Mouse (Mus musculus) brain, adult 2 months (tissue): ENCODE results near the gene 4933411K16Rik.

ENCODE experiments used
- DNase-seq: peaks from one replicate; pipeline ENCODE4 v3.0.0; 2011; ENCODE audit warnings: low read depth, low spot score

Gene 4933411K16Rik

GRCm38 (mm10) chr19:42051948-42052347 is at the start of gene 4933411K16Rik:
4933411K16Rik (plus strand) TSS chr19:42052248.
- DNase-seq: no peak

DNA sequence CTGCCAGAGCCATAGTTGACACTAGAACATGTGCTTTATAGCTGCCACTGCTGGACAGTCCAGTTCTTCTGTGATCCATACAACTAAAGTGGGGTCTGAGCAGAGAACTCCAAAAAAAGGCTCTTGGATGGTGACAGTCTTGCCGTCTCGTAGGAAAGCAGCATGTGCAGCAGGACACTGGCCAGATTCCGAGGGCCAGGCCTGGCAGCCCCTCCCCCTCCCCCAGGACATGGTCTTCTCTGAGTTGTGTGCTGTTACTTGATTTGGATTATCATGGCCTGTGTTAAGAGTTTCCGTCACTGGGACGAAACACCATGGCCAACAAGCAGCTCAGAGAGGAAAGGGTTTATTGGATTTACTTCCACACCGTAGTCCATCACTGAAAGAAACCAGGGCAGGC is 47.8 kb upstream of the 4933411K16Rik start:
- DNase-seq: no peak

DNA sequence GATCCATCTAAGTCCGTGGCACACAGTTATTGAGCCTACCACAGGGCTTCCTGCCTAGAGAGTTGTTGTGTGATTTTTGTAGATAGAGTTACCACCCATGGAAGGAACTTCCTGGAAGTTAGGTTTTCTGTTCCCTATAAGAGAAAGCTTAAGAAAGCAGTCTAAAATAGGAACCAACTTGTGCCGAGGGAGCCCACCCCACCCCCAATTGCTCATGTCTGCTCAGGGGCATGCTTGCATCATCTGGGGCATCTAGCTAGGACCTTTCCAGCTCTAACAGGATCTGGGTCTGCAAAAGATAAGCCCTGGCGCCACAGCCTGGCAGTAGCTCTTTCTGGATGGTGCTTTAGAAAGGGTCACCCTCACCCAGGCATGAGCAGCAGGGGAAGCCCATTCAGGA is 46.4 kb upstream of the 4933411K16Rik start:
- DNase-seq: no peak

GRCm38 (mm10) chr19:42006568-42006967 is 45.5 kb upstream of the 4933411K16Rik start:
- DNase-seq: no peak

DNA sequence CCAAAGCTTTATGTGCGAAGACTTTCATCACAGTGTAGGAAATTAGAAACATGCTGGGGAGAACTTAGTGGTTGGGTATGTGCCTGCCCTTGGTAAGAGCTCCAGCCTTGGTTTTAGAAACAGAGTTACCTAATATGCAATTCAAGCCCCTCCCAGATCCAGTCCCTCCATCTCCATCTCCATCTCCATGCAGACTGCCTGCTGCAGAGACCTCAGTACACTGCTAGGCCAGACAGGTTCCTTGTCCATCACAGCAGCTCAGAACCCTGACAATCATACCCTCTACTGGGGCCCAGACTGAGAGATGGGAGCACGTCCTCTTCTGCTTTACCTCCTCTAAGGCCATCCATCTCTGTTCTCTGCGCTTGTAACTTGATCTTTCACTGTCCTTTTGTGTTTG is 43.5 kb upstream of the 4933411K16Rik start:
- no peak for DNase-seq

- DNase-seq: peak; percentile 35
Observed at GRCm38 (mm10) chr19:42009067-42009466, 43.0 kb upstream of the 4933411K16Rik start.

- DNase-seq: no peak
Observed at GRCm38 (mm10) chr19:42010436-42010835, 41.6 kb upstream of the 4933411K16Rik start.

DNA sequence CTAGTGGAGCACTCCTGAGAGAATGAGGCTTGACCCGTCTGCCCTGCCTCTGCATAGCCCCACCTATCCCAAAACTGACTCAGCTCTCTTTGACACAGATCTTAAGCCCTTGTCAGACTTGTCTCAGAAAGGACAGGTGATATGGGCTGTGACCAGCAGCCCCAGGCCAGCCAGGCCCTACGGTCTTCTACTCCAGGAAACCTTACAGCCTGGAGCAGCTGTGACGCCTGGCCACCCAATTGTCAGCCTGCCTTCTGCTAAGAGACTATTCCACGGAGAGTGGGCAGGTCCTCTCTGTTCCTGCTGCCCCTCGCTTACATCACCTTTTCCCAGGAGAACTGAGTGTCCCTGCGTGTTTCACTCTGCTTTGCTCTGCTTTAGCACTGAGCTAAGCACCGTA is 40.9 kb upstream of the 4933411K16Rik start:
- no peak for DNase-seq

GRCm38 (mm10) chr19:42014231-42014825 is 37.7 kb upstream of the 4933411K16Rik start:
- DNase-seq: no peak

DNA sequence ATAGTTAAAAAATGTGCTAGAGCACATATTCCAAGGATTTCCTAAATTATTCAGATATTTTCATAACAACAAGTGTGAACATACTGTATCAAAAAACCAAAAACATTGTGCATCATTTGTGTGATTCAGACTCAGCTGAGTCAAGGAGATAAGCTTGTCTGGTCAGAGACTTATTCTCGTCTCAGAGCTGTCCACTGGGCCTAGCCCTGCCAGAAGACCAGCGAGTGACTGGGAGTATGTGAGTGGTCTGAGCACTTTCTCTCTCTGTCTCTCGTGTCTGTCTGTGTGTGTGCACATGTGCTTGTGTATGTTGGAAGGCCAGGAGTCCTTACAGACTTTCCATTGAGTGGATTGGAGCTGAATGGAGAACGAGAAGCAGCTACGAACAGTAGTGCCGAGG is 37.0 kb upstream of the 4933411K16Rik start:
- no peak for DNase-seq

DNA sequence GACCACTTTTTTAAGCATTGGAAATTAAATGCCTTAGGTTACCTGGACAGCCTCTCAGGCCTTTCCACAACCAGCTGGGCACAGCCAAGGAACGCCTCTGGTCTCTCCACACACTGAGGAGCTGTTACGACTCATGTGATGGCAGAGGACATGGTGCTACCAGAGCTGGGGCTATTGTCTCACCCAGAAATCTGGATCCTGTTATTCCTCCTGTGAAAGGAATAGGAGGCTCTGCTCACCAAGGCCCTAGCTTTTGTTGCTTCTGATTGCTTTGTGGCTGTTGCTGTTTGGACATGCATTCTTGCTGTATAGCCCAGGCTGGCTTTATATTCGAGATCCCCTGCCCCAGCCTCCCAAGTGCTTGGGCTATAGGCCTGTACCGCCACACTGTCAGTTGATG is 35.8 kb upstream of the 4933411K16Rik start:
- no peak for DNase-seq

GRCm38 (mm10) chr19:42016840-42017239 is 35.2 kb upstream of the 4933411K16Rik start:
- peak; percentile 90 for DNase-seq

DNA sequence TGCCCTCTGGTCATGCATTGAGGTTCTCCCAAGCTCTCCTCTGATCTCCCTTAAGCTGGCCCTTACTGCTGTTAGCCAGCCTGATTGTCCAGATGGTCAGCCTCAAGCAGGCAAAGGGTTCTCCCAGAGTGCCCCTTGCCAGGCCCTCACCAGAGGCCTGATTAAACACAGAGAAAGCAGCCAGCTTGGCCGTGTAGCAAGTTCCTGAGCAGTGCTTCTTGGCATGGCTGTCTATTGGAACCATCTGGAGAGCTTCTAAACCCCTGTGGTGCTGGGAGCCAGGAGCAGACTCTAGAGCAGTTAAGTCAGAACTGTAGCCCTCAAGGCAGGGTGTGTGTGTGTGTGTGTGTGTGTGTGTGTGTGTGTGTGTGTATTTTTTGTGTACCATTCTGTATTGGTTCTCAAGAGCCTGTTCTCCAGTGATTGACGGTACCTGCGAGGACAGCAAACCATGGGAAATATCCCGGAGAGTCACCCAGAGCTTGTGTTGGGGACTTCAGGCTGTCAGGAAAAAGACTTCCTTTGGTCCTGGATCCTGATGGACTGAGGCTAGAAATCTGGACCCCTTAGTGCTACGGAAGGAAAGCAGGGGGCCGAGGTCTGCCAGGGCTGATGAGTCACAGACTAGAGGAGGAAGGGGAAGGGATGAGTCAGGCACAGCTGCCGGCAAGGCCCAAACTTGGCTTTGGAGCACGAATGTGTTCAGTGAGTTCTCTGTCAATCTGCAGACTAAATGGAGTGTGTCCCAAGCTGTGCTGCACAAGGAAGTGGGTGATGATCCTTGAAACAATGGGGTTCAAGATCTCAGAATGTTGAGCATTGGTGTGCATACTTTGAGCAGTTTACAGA is 34.4 kb upstream of the 4933411K16Rik start:
- DNase-seq: peak; percentile 98

- DNase-seq: no peak
Observed at GRCm38 (mm10) chr19:42019011-42019522, 33.0 kb upstream of the 4933411K16Rik start.

DNA sequence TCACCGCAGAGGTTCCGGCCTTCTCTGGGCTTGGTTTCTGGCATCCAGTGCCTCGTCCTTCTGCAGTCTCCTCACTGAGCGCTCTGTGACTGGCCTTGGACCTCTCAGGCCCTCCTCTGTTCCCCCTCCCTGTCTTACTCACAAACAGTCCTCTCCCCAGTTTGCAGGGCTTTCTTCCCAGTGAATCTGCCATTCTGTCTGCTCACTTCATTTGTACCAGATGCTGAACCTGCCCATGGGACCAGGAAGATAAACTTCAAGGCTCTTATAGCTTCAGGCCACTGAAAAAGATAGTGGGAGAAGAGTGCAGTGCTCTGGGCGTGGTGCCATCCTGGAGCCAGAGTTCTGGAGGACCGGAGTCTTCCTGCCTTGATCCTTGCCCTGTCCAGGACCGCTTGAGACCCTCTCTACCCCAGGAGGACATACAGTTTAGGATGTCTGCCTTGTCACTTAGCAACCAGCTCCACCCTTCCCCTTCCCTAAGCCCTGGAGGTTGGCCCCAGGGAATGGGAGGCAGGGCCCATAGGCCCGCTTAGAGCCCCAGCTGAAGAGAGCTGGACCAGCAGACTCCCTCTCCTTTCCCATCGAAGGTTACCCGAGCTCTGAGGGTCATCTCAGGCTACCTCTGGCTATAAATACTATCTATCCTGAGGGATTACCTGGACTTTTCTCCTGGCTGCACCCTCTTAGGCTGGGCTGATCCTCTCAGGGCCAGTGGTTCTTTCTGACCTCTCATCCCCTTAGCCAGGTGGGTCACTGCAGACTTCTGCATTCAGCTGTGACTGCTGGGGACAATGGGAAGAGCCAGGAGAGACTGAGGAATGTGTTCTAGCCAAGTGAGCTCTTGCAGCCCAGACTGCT is 30.1 kb upstream of the 4933411K16Rik start:
- DNase-seq: no peak

GRCm38 (mm10) chr19:42022542-42022848 is 29.6 kb upstream of the 4933411K16Rik start:
- no peak for DNase-seq

- DNase-seq: peak; percentile 89
Observed at GRCm38 (mm10) chr19:42026158-42026557, 25.9 kb upstream of the 4933411K16Rik start.

DNA sequence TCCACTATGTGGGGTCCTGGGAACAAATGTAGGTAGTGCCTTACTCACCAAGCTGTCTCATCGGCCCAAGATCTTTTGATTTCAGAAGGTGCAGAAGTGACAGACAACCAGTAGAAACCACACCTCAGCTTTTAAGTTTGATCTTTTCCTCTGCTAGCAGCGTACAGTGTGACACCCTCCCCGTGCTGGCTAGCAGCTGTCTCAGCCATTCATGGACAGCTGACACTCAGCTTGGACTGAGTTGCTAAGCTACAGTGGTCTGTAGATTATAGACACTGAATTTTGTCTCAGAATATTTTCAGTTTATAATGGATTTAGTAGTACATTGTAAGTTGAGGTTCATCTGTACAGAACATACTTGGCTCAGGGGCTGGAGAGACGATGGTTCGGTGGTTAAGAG is 20.9 kb upstream of the 4933411K16Rik start:
- no peak for DNase-seq

DNA sequence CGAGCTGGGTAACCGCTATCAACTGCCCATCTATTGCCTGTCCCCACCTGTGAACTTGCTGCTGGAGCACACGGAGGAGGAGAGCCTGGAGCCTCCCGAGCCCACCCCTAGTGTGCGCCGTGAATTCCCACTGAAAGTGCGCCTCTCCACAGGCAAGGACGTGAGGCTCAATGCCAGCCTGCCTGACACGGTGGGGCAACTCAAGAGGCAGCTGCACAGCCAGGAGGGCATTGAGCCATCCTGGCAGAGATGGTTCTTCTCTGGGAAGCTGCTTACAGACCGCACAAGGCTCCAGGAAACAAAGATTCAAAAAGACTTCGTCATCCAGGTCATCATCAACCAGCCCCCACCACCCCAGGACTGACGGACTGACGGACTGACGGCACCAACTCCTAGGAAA is 18.4 kb upstream of the 4933411K16Rik start:
- no peak for DNase-seq

DNA sequence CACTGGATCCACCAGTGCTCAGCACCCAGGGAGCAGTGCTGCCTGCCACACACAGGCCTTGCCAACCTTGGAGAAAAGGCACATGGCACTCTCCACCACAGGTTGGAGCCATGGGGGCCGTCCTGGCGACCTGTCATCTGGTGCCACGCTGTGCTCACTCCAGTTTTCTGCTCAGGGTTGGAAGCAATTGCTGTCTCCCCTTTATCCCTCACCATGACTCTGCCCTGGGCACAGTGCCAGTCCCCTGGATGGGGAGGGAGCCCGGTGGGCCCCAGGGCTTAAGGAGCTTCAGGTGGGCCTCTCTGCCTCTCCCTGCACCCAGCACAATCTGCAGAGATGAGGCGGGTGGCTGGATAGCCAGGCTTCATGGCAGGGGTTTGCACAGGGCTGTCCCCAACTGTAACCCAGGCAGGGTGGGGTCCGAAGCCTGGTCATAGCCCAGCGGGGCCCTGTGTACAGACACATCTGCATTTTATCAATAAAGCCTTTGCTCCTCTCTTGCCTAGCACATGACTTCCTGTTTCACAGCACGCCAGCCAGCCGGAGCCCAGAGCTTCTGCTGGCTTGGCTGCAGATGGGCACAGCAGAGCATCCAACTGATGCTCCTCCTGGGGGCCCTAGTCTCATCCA is 17.8 kb upstream of the 4933411K16Rik start:
- peak; percentile 39 for DNase-seq

GRCm38 (mm10) chr19:42034881-42035455 is 17.1 kb upstream of the 4933411K16Rik start:
- peak; percentile 66 for DNase-seq
